Mouse (Mus musculus) fat pad, adult 2 months (tissue): ENCODE data around the gene Limk1.

Experiments used
- DNase-seq: peaks from one replicate; pipeline ENCODE4 v3.0.0-alpha.2; 2011; ENCODE audit warnings: low read depth, low spot score; ENCODE audit errors: extremely low read depth

The Limk1 gene

GRCm38 (mm10) chr5:134637820-134638367 lies 50.5 kb downstream of the Limk1 start:
- DNase-seq, result no peak

GRCm38 (mm10) chr5:134632841-134633240 lies 55.6 kb downstream of the Limk1 start:
- DNase-seq, result no peak

DNA sequence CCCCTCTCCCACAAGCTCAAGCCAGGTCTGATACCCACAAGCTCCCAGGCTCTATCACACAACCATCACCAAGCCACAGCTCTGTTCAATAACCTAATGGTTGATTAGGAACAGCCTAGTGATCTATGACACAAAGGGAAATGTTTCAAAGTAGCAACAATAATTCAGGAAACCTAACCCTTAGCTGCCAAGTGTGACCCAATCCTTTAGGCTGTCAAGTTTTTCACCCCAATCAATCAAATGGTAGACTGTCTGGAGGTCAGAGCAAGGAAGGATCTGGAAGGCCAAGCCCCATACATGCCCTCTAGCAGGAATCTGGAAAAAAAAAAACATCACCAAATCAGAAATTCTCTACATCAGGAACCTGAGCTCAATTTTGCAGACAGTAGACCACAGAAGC lies 57.6 kb downstream of the Limk1 start:
- no peak for DNase-seq

GRCm38 (mm10) chr5:134629508-134629907 lies 58.9 kb downstream of the Limk1 start:
- DNase-seq, result no peak

GRCm38 (mm10) chr5:134622069-134622468 lies 66.3 kb downstream of the Limk1 start:
- no peak for DNase-seq

GRCm38 (mm10) chr5:134621099-134621640 lies 67.2 kb downstream of the Limk1 start:
- DNase-seq, result no peak

DNA sequence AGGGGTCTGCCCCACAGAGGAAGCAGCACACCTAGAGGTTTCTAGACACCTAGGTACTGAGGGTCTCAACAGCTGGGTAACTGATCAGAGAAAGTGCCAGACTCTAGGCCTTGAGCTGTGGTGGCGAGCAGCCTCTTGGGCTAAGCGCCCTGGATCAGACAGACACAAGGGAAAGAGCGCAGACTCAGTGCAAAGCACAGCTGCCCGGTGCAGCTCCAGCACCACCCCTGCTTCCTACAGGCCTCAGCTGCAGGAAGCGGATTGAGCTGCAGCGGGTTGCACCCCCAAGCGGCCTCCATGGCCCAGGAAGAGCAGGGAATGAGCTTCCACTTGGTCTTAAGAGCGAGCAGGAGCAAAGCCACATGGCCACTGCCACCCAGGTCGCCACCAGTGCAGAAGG lies 67.9 kb downstream of the Limk1 start:
- no peak for DNase-seq

DNA sequence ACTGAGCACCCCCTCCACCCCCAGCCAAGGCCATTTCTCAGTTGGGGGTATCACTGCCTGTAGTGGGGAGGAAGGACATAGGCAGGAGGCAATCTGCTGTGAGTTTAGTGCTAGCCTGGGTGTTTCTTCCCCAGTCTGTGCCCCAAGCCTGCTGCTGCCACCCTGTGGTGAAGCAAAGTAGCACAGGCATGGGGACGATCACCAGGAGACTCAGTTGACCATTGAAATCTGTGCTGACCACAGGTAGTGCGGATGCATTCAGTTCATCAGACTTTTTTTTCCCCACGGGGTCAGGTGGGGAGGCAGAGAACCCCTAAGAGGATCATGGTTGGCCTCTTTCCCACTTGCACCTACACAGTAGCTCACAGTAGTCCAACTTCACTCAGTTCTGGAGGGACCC lies 71.3 kb downstream of the Limk1 start:
- no peak for DNase-seq

DNA sequence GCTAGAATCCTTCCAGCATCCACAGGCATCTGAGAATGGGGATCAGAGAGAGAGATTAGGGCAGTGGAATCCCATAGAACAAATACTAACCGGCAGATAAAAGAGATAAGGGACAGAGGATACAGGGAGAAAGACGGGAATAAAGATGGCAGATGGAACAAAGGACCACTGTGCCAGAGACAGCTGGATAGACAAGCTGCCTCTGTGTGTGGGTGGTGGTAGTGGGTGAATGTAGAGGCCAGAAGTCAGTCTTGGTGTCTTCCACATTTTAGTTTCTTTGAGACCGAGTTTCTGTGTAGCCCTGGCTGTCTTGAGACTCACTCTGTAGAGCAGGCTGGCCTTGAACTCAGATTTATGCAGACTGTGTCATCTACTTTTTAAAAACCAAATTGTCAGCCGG lies 72.6 kb downstream of the Limk1 start:
- no peak for DNase-seq

GRCm38 (mm10) chr5:134615380-134615779 lies 73.0 kb downstream of the Limk1 start:
- DNase-seq, result no peak

DNA sequence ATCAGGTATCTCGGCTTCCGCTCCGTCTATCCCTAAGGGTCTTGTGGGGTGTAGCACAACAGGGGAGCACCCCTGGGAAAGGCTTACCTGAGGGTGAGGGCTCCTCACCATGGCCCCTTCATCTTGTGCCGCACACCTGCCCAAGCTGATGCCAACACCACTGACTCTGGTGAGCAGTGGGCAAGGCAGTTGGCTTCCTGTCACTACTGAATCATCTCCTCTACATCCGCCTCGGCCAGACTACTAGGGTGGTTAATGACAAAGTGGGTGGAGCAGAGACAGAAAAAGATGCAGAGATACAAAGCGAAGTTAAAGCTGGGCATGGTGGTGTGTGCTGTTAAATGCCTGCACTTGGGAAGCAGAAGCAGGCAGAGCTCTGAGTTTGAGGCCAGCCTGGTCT lies 73.6 kb downstream of the Limk1 start, which contains the start of gene Lat2:
TSS of gene Lat2 (minus strand) at position 224 of the 400 bp plus-strand sequence.
- no peak for DNase-seq

DNA sequence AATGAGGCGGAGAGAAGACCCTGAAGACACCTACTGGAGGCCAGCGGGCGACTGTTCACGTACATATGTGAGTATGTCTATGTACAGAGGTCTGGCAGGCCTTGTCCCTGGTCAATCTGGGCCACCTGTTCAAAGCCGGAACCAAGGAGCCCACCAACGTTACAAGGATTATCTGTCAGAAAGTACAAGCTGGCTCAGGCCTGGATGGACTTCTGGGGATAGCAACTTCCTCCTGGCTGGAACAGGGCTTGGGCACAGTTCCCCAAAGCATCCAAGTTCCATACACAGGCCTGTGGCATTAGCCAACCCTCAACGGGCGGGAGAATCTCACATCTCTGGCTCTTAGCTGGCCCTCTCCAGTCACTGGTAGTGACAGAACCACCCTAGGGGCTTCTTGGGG lies 74.1 kb downstream of the Limk1 start:
- no peak for DNase-seq

GRCm38 (mm10) chr5:134613727-134614126 lies 74.7 kb downstream of the Limk1 start:
- no peak for DNase-seq

DNA sequence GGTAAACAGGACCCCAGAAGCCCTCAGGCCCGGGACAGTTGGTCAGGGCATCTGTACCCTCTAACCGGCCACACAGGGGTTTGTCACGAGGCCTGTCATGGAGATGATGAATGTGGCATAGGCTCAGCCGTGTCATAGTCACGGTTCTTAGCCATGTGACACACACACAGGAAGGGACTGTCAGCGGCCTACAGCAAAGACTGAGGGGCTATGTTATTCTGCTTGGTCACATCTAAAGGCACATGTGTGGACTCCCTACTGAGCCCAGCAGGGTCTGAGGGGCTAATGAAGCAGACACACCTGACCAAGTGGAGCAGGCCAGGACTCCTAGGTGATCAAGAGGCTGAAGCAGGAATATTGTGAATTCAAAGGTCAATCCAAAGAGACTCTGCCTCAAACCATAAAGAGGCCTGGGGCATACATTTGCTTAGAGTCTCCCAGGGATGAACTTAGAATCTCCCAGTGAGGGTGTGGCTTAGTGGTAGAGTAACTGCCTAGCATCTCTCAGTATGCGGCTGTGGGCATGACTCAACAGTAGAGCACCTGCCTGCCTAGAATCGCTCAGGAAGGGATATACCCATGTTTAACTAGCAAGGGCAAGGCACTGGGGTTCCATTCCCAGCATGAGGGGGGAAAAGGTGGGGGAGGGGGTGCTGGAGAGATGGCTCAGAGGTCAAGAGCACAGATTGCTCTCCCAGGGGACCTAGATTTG lies 76.4 kb downstream of the Limk1 start:
- DNase-seq, result no peak

GRCm38 (mm10) chr5:134609916-134610643 lies 78.3 kb downstream of the Limk1 start:
- no peak for DNase-seq

GRCm38 (mm10) chr5:134607121-134607520 lies 81.3 kb downstream of the Limk1 start:
- DNase-seq, result no peak

- no peak for DNase-seq
These were observed 82.1 kb downstream of the Limk1 start for GRCm38 (mm10) chr5:134606314-134606713.
